Mouse (Mus musculus): ENCODE results near the gene Lrrc49. TPM values are rescaled to one million over a fixed set of nuclear protein-coding genes. Genes with fewer than 3 reads are reported as not detected.
A peak's percentile ranks its signal among the peaks of the same experiment; 100 is the strongest.

The Lrrc49 gene
- total RNA-seq, 2 experiments from 2014 or later = 2.5 to 3.2 TPM

GRCm38 (mm10) chr9:60707594-60707993, 19.6 kb upstream of the Lrrc49 start:
- DNase-seq = no peak
- no peak overlapping the region for H3K27ac ChIP-seq

GRCm38 (mm10) chr9:60699581-60700231, 11.7 kb upstream of the Lrrc49 start:
- TF ChIP-seq CTCF (IDR thresholded peaks at IDR 0.05) = no peak
- Histone ChIP-seq H3K27ac (no peak overlapping the region), H3K4me3 (no peak overlapping the region)
- intact Hi-C loops (cut with DNase I) = no loop called here
- DNase-seq = no peak

More at GRCm38 (mm10) chr9:60707594-60707993, 19.6 kb upstream of the Lrrc49 start:
- no peak overlapping the region for H3K4me3 ChIP-seq
- TF ChIP-seq CTCF (IDR thresholded peaks at IDR 0.05) = no peak; the same call in 1 of the 2 replicates
- intact Hi-C loops (cut with DNase I) = no loop called here

- DNase-seq = peak; percentile 28
- peak overlapping the region; percentile 68 for H3K27ac ChIP-seq
- no peak overlapping the region for H3K4me3 ChIP-seq
- no peak for TF ChIP-seq CTCF (IDR thresholded peaks at IDR 0.05)
- intact Hi-C loops (cut with DNase I) = no loop called here
These were observed 8.5 kb upstream of the Lrrc49 start for GRCm38 (mm10) chr9:60696271-60696985.

GRCm38 (mm10) chr9:60693986-60694385, 6.0 kb upstream of the Lrrc49 start:
- intact Hi-C loops (cut with DNase I) = no loop called here
- no peak overlapping the region for H3K27ac ChIP-seq
- TF ChIP-seq CTCF (IDR thresholded peaks at IDR 0.05) = peak; percentile 53
- H3K4me3 ChIP-seq = no peak overlapping the region
- DNase-seq = peak; percentile 30

- peak; percentile 39 for DNase-seq
- intact Hi-C loops (cut with DNase I) = no loop called here
- H3K27ac ChIP-seq = peak overlapping the region; percentile 65
- H3K4me3 ChIP-seq = peak overlapping the region; percentile 19; the same call in 1 of the 2 replicates
- TF ChIP-seq CTCF (IDR thresholded peaks at IDR 0.05) = no peak
These were observed 4.7 kb upstream of the Lrrc49 start for GRCm38 (mm10) chr9:60692624-60693023.

- Histone ChIP-seq H3K27ac (peak overlapping the region; percentile 84), H3K4me3 (peak overlapping the region; percentile 89)
- DNase-seq = peak; percentile 36
- peak; percentile 58 for TF ChIP-seq CTCF (IDR thresholded peaks at IDR 0.05)
- intact Hi-C loops (cut with DNase I) = no loop called here
These were observed 543 bp downstream of the Lrrc49 start for GRCm38 (mm10) chr9:60687415-60687814.

- no peak for DNase-seq
- intact Hi-C loops (cut with DNase I) = no loop called here
- Histone ChIP-seq H3K4me3 (no peak overlapping the region), H3K27ac (no peak overlapping the region)
- no peak for TF ChIP-seq CTCF (IDR thresholded peaks at IDR 0.05)
These were observed 5.2 kb downstream of the Lrrc49 start for GRCm38 (mm10) chr9:60682753-60683152.

GRCm38 (mm10) chr9:60681005-60681404, 7.0 kb downstream of the Lrrc49 start:
- H3K27ac ChIP-seq = no peak overlapping the region
- no peak for DNase-seq
- intact Hi-C loops (cut with DNase I) = no loop called here
- H3K4me3 ChIP-seq = no peak overlapping the region
- TF ChIP-seq CTCF (IDR thresholded peaks at IDR 0.05) = 0 out of 2 replicates have a peak, but pooled peaks have one; percentile 8

GRCm38 (mm10) chr9:60678913-60679312, 9.0 kb downstream of the Lrrc49 start:
- intact Hi-C loops (cut with DNase I) = no loop called here
- Histone ChIP-seq H3K4me3 (no peak overlapping the region), H3K27ac (no peak overlapping the region)
- no peak for TF ChIP-seq CTCF (IDR thresholded peaks at IDR 0.05)
- no peak for DNase-seq

GRCm38 (mm10) chr9:60676429-60676828, 11.5 kb downstream of the Lrrc49 start:
- H3K27ac ChIP-seq = no peak overlapping the region
- no peak for TF ChIP-seq CTCF (IDR thresholded peaks at IDR 0.05)
- intact Hi-C loops (cut with DNase I) = no loop called here
- no peak for DNase-seq
- H3K4me3 ChIP-seq = no peak overlapping the region

GRCm38 (mm10) chr9:60674780-60675179, 13.2 kb downstream of the Lrrc49 start:
- TF ChIP-seq CTCF (IDR thresholded peaks at IDR 0.05) = peak; percentile 44
- H3K27ac ChIP-seq = no peak overlapping the region
- H3K4me3 ChIP-seq = no peak overlapping the region
- DNase-seq = no peak
- intact Hi-C loops (cut with DNase I) = loop anchor here (5.0 kb wide), 1 partner anchor 427 kb away; no protein-coding TSS in a partner anchor

- intact Hi-C loops (cut with DNase I) = loop anchor here (5.0 kb wide), 1 partner anchor 425 kb away; no protein-coding TSS in a partner anchor
- TF ChIP-seq CTCF (IDR thresholded peaks at IDR 0.05) = no peak
- Histone ChIP-seq H3K4me3 (no peak overlapping the region), H3K27ac (no peak overlapping the region)
- no peak for DNase-seq
These were observed 15.4 kb downstream of the Lrrc49 start for GRCm38 (mm10) chr9:60672568-60672967.

- no peak for DNase-seq
- TF ChIP-seq CTCF (IDR thresholded peaks at IDR 0.05) = no peak
- Histone ChIP-seq H3K27ac (no peak overlapping the region), H3K4me3 (no peak overlapping the region)
- intact Hi-C loops (cut with DNase I) = no loop called here
These were observed 19.1 kb downstream of the Lrrc49 start for GRCm38 (mm10) chr9:60668886-60669285.

All from gastrocnemius, adult 2 months (tissue).